Mouse (Mus musculus) megakaryocyte progenitor cell, adult 5-6 weeks (primary cell): ENCODE data around the gene Cd37. TPM values are rescaled to one million over a fixed set of nuclear protein-coding genes. Genes with fewer than 3 reads are reported as not detected.

ENCODE experiments used
- ATAC-seq: replicated peaks from 2 replicates; pipeline ENCODE4 v1.8.0; 2016; ENCODE audit warnings: mild to moderate bottlenecking, moderate TSS enrichment, inconsistent platforms; ENCODE audit not compliant: poor library complexity
- total RNA-seq, 2 experiments: library from RNA; stranded (forward) in 1 of 2; stranded (reverse) in 1 of 2; fragments of 157-497, 149-512 nt in 1 of 2; fragments of 200-1000 nt in 1 of 2; gene quantifications; 2 replicates each; pipeline versions ENCODE4 v1.2.3 to v1.2.4; 2015 to 2017

Cd37 gene
- total RNA-seq, 2 experiments from 2014 or later, result 81.9 to 124 TPM

GRCm38 (mm10) chr7:45208260-45208659 lies 30.7 kb downstream of the Cd37 start:
- ATAC-seq, result no peak

DNA sequence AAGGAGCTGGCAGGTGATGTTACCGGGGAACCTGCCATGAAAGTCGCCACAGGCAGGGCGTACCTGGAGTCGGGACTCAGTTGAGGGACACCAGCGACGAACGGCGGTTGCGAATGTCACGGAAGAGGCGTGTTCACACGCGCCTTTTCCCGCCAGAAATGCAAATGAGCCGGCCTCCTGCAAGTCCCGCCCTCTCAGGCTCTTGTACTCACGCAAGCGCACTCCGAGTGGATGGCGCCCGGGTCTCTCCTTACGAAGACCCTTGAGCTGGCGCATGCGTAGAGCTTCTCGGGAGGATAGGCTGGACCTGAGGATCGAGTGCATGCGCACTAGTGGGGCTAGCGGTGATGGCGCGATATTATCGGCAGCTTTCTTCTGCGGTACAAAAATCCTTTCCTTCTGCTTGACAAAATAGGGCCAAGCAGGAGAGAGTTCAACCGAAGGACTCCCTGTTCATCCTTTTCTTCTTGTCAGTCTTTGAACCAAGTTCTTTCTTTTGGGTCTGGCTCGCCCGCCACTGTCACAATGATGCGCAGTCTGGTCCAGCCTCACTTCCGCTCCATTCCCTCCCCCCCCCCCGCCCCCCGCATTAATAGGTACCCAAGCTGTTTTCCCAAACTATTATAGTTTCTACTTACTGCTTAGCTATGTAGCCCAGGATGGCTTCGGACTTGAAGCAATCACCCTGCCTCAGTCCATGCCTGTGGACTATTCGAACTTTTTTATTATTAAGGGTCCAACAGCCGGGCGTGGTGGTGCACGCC lies 34.4 kb downstream of the Cd37 start, which contains the start of gene Ccdc155:
Gene Ccdc155 (minus strand): TSS at position 513 of the 764 bp plus-strand sequence.
- ATAC-seq, result peak; percentile 96

DNA sequence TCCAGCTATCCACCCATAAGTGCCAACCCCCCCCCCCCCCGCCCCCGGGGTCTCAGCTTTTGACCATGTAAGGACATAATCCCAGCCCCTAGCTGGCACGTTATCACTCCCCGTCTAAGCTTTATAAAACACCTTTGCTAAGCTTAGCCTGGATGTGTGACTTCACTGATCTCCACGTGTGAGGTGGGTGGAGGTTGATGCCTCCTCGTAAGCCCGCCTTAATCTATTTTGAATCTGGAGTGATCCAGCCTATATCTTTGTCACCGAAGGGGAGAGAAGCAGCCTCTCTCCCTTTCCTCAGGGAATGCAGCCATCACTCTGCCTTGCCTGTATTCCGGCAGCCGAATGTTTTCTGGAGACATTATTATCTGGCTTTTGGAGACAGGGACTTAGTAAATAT lies 36.3 kb downstream of the Cd37 start:
- no peak for ATAC-seq

DNA sequence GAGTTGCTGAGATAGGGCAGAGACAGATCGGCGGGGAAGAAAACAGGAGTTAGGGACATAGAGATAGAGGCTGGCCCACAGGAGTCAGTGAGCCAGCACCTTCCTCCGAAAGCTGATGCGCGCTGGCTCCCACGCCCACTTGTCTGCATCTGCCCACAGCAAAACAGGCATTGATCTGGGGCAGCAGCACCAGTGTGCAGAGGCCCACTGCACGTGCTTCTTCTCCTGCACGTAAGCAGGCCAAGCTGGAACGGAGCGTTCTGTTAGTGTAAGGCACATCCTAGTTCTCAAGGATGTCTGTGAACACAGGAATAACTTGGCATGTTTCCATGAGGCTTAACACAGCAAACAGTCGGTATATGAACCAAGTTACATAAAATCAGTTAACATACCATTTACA lies 40.0 kb downstream of the Cd37 start:
- ATAC-seq, result no peak

- peak; percentile 81 for ATAC-seq
Measured at GRCm38 (mm10) chr7:45198435-45198834, 40.5 kb downstream of the Cd37 start.

GRCm38 (mm10) chr7:45196994-45197393 lies 41.9 kb downstream of the Cd37 start:
- 0 out of 2 replicates have a peak, but pooled peaks have one; percentile 14 for ATAC-seq

- ATAC-seq, result no peak
Measured at GRCm38 (mm10) chr7:45196176-45196535, 42.8 kb downstream of the Cd37 start.

DNA sequence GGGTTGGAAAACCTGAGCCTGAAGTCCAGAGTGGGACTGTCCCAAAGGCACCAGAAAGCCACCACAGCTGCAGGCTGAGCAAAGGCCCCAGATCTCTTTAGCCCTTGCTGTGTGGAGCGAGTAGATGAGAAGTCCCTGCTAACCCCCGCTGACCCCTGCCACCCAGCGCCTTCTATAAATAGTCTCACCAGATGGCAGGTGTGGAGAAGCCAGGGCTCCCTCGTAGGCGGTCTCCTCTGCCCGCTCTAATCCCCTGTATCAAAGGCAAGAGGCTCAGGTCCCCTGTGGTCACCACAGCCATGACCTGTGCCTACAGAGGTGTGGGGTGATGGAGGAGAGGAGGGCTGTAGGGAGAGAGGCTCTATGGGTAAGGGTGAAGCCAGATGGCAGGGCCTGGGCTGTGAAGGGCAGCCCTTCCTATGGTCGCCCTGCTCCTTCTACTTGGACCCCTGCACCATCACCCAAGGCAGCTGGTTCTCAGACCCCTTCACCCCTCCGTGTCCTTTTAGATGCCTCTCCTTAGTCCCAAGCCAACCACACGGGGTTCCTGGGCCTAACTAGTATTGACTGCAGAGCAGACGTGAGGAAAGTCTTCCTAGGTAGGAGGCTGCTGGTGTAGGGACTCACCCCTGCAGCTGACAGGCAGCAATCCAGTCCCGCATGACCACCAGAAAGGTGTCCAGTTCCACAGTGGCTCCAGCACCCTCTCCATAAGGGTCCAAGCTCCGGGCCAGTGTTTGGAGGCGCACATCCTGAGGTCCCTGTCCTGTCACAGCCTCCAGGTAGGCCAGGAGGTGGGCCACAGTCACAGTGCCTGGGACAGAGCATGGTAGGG lies 43.4 kb downstream of the Cd37 start:
- no peak for ATAC-seq

GRCm38 (mm10) chr7:45193871-45194785 lies 44.8 kb downstream of the Cd37 start:
- peak; percentile 47 for ATAC-seq

- no peak for ATAC-seq
Measured at GRCm38 (mm10) chr7:45193406-45193805, 45.5 kb downstream of the Cd37 start.

DNA sequence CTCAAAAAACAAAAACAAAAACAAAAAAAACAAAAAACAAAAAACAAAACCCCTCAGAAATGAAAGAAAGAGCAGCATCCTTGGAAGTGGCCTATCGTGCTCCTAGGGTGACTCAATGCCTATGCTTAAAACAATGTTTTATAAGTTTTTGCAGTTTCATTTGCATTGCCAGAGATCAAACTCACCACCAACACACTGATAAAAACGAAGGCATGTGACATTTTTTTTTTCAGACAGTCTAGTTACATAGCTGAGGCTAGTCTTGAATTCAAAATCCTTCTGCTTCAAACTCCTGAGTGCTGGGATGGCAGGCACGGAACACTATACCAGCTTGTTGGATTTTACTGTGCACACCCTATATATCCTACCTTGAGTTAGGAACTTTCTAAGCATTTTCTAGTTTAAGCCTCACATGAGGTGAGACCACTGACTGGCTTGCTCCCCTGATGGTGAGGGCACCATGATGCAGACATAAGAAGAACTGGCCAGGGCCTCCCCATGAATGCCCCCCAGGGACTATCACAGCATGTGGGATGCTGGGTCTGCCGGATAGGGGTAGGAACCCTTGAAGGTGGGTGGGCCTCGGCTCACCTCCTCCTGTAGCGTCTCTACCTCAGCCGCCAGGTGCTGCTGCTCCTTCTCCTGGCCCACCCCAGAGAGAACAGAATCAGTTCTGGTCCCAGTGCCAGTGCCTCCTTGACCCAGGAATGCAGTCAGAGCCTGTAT lies 46.2 kb downstream of the Cd37 start:
- ATAC-seq, result no peak

DNA sequence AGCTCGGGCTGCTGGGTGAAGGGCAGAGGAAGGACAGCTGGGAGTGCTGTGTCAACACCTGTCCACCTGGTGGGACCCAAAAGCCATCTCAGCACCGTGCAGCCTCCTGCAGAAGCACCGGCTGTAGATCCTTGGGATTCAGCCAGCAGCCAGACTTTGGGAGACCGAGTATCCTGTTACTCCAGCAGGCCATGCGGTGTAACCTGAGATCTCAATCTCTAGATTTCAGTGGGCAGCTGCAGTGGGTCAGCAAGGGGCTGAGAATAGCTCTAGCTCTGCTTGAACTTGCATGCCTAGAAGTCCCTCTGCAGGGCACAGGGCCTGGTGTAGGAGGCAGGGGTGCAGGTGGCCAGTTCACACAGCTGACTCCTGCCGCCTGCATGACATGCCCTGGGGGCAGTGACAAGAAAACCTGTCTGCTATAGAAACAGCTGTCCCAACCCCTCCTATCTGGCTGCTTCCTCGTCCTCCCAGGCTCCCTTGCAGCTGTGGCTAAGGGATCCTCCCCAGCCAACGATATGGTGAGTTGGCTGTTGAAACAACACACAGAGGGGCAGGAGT lies 47.0 kb downstream of the Cd37 start:
- peak; percentile 45 for ATAC-seq

DNA sequence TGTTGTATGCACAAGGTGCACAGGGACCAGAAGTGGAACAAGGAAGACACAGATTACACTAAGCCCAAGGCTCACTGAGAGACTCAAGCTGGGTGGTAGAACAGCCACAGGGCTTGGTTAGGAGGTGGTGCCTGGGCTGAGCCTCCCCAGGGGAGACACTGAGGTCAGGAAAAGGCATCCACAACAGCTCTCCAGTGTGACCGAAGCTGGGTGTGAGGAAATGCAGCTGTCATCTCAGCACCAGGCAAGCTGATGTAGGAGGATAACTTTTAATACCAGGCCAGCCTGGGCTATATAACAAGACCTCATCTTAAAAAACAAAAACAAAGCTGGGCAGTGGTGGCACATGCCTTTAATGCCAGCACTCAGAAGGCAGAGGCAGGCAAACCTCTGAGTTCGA lies 47.8 kb downstream of the Cd37 start:
- no peak for ATAC-seq

DNA sequence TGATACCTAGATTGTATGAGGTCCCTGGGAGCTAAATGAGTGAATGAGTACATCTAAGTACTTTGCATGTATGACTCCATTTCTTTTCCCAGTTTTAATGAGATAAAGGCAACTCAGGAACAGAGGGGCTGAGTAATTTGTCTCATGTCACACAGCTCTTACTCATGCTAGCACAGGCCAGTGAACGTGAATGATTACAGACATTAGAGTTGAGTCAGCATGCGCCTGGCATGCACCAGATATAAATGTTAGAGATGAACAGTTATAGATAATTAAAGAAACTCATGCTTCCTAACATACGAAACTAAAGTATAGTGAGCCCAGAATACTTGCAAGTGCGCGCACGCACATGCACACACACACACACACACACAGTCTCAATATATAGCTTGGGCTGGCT lies 48.7 kb downstream of the Cd37 start:
- ATAC-seq, result peak; percentile 34

DNA sequence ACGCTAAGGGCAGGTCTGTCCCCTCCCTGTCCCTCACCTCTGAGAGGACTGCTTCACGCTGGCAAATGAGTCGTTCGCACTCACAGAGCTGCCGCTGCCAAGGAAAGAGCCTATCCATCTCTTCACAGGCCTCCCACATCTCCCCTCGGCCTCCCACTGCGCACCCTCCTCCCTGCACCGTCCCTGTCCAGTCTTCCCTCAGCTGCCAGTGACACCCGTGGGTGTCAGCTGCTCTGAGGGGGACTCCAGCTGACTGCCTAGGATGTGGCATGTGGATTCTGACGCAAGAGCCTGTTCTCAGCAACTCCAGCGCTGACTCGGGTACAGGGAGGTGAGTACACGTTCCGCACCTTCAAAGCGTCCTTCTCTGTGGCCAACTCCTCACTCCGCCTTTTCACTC lies 49.3 kb downstream of the Cd37 start:
- no peak for ATAC-seq

DNA sequence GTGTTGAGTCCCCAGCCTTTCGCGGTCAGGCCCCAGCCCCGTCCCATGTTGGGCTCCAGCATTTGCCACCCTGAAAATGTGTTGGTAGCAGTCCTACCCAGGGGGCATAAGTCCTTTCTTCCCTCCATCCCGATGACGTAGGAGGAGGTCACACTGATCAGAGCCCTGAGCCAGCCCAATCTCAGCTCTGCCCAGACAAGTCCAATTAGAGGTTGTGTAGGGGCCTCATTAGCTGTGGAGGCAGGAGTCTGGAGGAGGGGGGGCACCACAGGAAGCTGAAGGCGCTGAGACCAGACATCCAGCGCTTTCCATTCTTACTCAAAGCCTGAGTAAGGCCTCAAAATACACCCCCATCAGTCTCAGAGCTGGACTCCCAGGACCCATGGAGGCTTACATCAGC lies 53.0 kb downstream of the Cd37 start:
- ATAC-seq, result no peak

- ATAC-seq, result no peak
Measured at GRCm38 (mm10) chr7:45183672-45184071, 55.2 kb downstream of the Cd37 start.
